Mouse (Mus musculus) embryonic fibroblast, embryonic 13.5 days (primary cell): ENCODE measurements around the gene Anapc16.

Source experiments
- CTCF ChIP-seq: IDR thresholded peaks from 2 replicates; pipeline ENCODE4 v1.5.1; 2011; ENCODE audit warnings: mild to moderate bottlenecking, control low read depth, low read length, moderate library complexity, borderline replicate concordance; ENCODE audit not compliant: insufficient read depth
- POLR2A ChIP-seq: IDR thresholded peaks from 2 replicates; pipeline ENCODE4 v1.6.1; 2011; ENCODE audit warnings: low read depth, mild to moderate bottlenecking, control low read depth, low read length, moderate library complexity

- TF ChIP-seq POLR2A = peak; percentile 82
- no peak for TF ChIP-seq CTCF
These were observed 54.3 kb downstream of the Anapc16 start for GRCm38 (mm10) chr10:59948363-59949254.
